Mouse (Mus musculus) forebrain, postnatal 0 days (tissue): ENCODE results near the gene Csta1. TPM values are rescaled to one million over a fixed set of nuclear protein-coding genes. Genes with fewer than 3 reads are reported as not detected.
"Not testable (repeated sequence)": the region's sequence is repeated elsewhere in the genome, so short reads cannot be mapped to it uniquely, and the experiment has no call there.

Source experiments
- ATAC-seq: fragments of 200-750 bp; cut with Nextera tagmentation; 2 replicates; pipeline ENCODE4 v1.8.0; 2017; ENCODE audit warnings: mild to moderate bottlenecking, moderate library complexity
- DNase-seq: peaks from one replicate; pipeline ENCODE4 v3.0.0-alpha.2; 2015
- H3K27ac ChIP-seq: fragments of 300-500 bp; sonication (generic); 2 replicates; pipeline ENCODE4 v1.5.1; 2014; ENCODE audit warnings: low read depth, mild to moderate bottlenecking, antibody characterized with exemption, low read length, moderate library complexity, mixed read lengths
- H3K27me3 ChIP-seq: fragments of 300-500 bp; sonication (generic); 2 replicates; pipeline ENCODE4 v1.6.1; 2014; ENCODE audit warnings: mild to moderate bottlenecking, low read length, mixed read lengths; ENCODE audit not compliant: insufficient read depth
- H3K36me3 ChIP-seq: fragments of 300-500 bp; sonication (generic); 2 replicates; pipeline ENCODE4 v1.6.1; 2014; ENCODE audit warnings: mild to moderate bottlenecking, moderate library complexity; ENCODE audit not compliant: insufficient read depth
- H3K4me1 ChIP-seq: fragments of 300-500 bp; sonication (generic); 2 replicates; pipeline ENCODE4 v1.6.1; 2014; ENCODE audit warnings: antibody characterized with exemption; ENCODE audit not compliant: insufficient read depth
- H3K4me2 ChIP-seq: fragments of 300-500 bp; sonication (generic); 2 replicates; pipeline ENCODE4 v1.6.1; 2014; ENCODE audit warnings: low read depth, mild to moderate bottlenecking, moderate library complexity
- H3K4me3 ChIP-seq: fragments of 300-500 bp; sonication (generic); 2 replicates; pipeline ENCODE4 v1.5.1; 2014; ENCODE audit warnings: low read depth, low read length, mixed read lengths
- H3K9ac ChIP-seq: fragments of 300-500 bp; sonication (generic); 2 replicates; pipeline ENCODE4 v1.6.1; 2014; ENCODE audit warnings: mild to moderate bottlenecking
- H3K9me3 ChIP-seq: fragments of 300-500 bp; sonication (generic); 2 replicates; pipeline ENCODE4 v1.6.1; 2016; ENCODE audit warnings: low read length
- CTCF ChIP-seq: sonication (generic); IDR thresholded peaks from 2 replicates; pipeline ENCODE4 v1.5.1; 2016; ENCODE audit warnings: antibody characterized with exemption, control low read depth, low read depth
- WGBS: fragments of 180-500 bp; shearing (Covaris S2); extraction: QIAGEN DNeasy Blood & Tissue Kit; methylation state at CpG from one replicate; pipeline ENCODE4 v1.1.7; 2014; 5-methylcytosine and 5-hydroxymethylcytosine counted together
- polyA plus RNA-seq: library from polyadenylated mRNA; unstranded; fragments of >200 nt; fragmentation: Nextera tagmentation; extraction: Ambion mirVana; gene quantifications from 2 replicates; pipeline ENCODE4 v1.2.1, GENCODE M21; 2015
- total RNA-seq: library from RNA; depleted of rRNA; stranded (reverse); fragments of >200 nt; gene quantifications from 2 replicates; pipeline ENCODE4 v1.2.3, GENCODE M21; 2014

The Csta1 gene
- total and polyA plus RNA-seq, 2 experiments from 2014 or later = not detected

- Histone ChIP-seq H3K4me2 (no peak overlapping the region), H3K27ac (no peak overlapping the region), H3K36me3 (no peaks in the 10 kb centered on the region), H3K9me3 (no peaks in the 10 kb centered on the region), H3K9ac (no peak overlapping the region), H3K27me3 (no peaks in the 10 kb centered on the region), H3K4me1 (no peaks in the 10 kb centered on the region), H3K4me3 (no peak overlapping the region)
- ATAC-seq (no peak), DNase-seq (no peak)
- no peak for TF ChIP-seq CTCF
- 98% methylated on average over 1 of the region's 1 CpGs for WGBS
Observed at GRCm38 (mm10) chr16:36102211-36102610, 28.8 kb downstream of the Csta1 start.

GRCm38 (mm10) chr16:36101526-36101925 lies 29.5 kb downstream of the Csta1 start:
- H3K4me3 ChIP-seq = no peak overlapping the region
- no peaks in the 10 kb centered on the region for H3K4me1 ChIP-seq
- H3K36me3 ChIP-seq = no peaks in the 10 kb centered on the region
- H3K4me2 ChIP-seq = no peak overlapping the region
- H3K27me3 ChIP-seq = no peaks in the 10 kb centered on the region
- no peaks in the 10 kb centered on the region for H3K9me3 ChIP-seq
- H3K27ac ChIP-seq = no peak overlapping the region
- ATAC-seq = no peak
- 91% methylated on average over 1 of the region's 1 CpGs for WGBS
- no peak for DNase-seq
- H3K9ac ChIP-seq = no peak overlapping the region
- TF ChIP-seq CTCF = no peak

GRCm38 (mm10) chr16:36097813-36098499 lies 33.1 kb downstream of the Csta1 start:
- not testable (repeated sequence) for H3K27me3 ChIP-seq, H3K27ac ChIP-seq, H3K9me3 ChIP-seq, DNase-seq, ATAC-seq, H3K9ac ChIP-seq, H3K36me3 ChIP-seq, H3K4me3 ChIP-seq, H3K4me1 ChIP-seq, H3K4me2 ChIP-seq
- 94% methylated on average over 12 of the region's 12 CpGs for WGBS

- Histone ChIP-seq H3K4me1 (no peaks in the 10 kb centered on the region), H3K27ac (no peak overlapping the region), H3K36me3 (no peaks in the 10 kb centered on the region), H3K4me2 (no peak overlapping the region), H3K27me3 (no peaks in the 10 kb centered on the region), H3K4me3 (no peak overlapping the region), H3K9me3 (no peaks in the 10 kb centered on the region), H3K9ac (no peak overlapping the region)
- WGBS = 74% methylated on average over 3 of the region's 3 CpGs
- DNase-seq = no peak
- peak; percentile 59; the same call in 1 of the 2 replicates for ATAC-seq
- no peak for TF ChIP-seq CTCF
Observed at GRCm38 (mm10) chr16:36094079-36094478, 37.0 kb downstream of the Csta1 start.

- Histone ChIP-seq H3K9ac (no peak overlapping the region), H3K36me3 (peaks cover 12% of the 10 kb centered on the region; the same call in 1 of the 2 replicates), H3K4me1 (no peaks in the 10 kb centered on the region), H3K27me3 (no peaks in the 10 kb centered on the region), H3K27ac (no peak overlapping the region), H3K9me3 (no peaks in the 10 kb centered on the region), H3K4me2 (no peak overlapping the region), H3K4me3 (no peak overlapping the region)
- ATAC-seq = no peak
- no peak for TF ChIP-seq CTCF
- no peak for DNase-seq
- WGBS = 83% methylated on average over 11 of the region's 11 CpGs
Observed at GRCm38 (mm10) chr16:36090785-36091509, 40.1 kb downstream of the Csta1 start.

- no peak overlapping the region for H3K4me2 ChIP-seq
- H3K27me3 ChIP-seq = no peaks in the 10 kb centered on the region
- peak; percentile 47; the same call in 1 of the 2 replicates for ATAC-seq
- no peak overlapping the region for H3K27ac ChIP-seq
- H3K36me3 ChIP-seq = peaks cover 18% of the 10 kb centered on the region
- 52% methylated on average over 8 of the region's 8 CpGs for WGBS
- no peak overlapping the region for H3K4me3 ChIP-seq
- DNase-seq = peak; percentile 14
- no peak overlapping the region for H3K9ac ChIP-seq
- TF ChIP-seq CTCF = peak; percentile 38; the same call in 1 of the 2 replicates
- no peaks in the 10 kb centered on the region for H3K4me1 ChIP-seq
- H3K9me3 ChIP-seq = no peaks in the 10 kb centered on the region
Observed at GRCm38 (mm10) chr16:36089850-36090616, 41.0 kb downstream of the Csta1 start.
